Mouse (Mus musculus) heart, adult 2 months (tissue): ENCODE measurements at regions not wholly inside any gene's neighbourhood (a gene's known extent, or its start where the extent isn't known, plus 50 kb on each side); places are given as distances from the start of the nearest gene placed in this dataset.

Source experiments
- DNase-seq, 2 experiments: peaks; one replicate each; pipeline ENCODE4 v3.0.0; 2021
- H3K27ac ChIP-seq: fragments of 200-600 bp; 2 replicates; pipeline ENCODE4 v1.8.1; 2022
- H3K27me3 ChIP-seq: fragments of 200-500 bp; 2 replicates; pipeline ENCODE4 v1.6.1; 2012; ENCODE audit warnings: mild to moderate bottlenecking, low read length, inconsistent platforms, mixed read lengths; ENCODE audit not compliant: control insufficient read depth, insufficient read depth
- H3K36me3 ChIP-seq: fragments of 200-500 bp; 2 replicates; pipeline ENCODE4 v1.6.1; 2012; ENCODE audit warnings: low read length, inconsistent platforms; ENCODE audit not compliant: control insufficient read depth, insufficient read depth
- H3K4me1 ChIP-seq: fragments of 200-500 bp; 2 replicates; pipeline ENCODE4 v1.6.1; 2011; ENCODE audit warnings: low read length; ENCODE audit not compliant: control insufficient read depth, insufficient read depth
- H3K4me3 ChIP-seq: fragments of 200-600 bp; 2 replicates; pipeline ENCODE4 v1.8.1; 2022
- H3K79me2 ChIP-seq: fragments of 200-500 bp; replicated peaks from 2 replicates; pipeline ENCODE4 v1.6.1; 2012; ENCODE audit warnings: mild to moderate bottlenecking, inconsistent platforms, low read length, moderate library complexity, mixed read lengths; ENCODE audit not compliant: control insufficient read depth, insufficient read depth
- H3K9ac ChIP-seq: fragments of 200-500 bp; 2 replicates; pipeline ENCODE4 v1.6.1; 2012; ENCODE audit warnings: low read depth, mild to moderate bottlenecking, control low read depth, inconsistent platforms, low read length, mixed read lengths
- CTCF ChIP-seq: fragments of 200-600 bp; IDR thresholded peaks from 2 replicates; pipeline ENCODE4 v1.8.1; 2022; ENCODE audit warnings: antibody characterized with exemption, mild to moderate bottlenecking, moderate library complexity
- EP300 ChIP-seq: fragments of 200-500 bp; IDR thresholded peaks from 2 replicates; pipeline ENCODE4 v1.6.1; 2011; ENCODE audit warnings: low read depth, low read length, control low read depth; ENCODE audit not compliant: insufficient read depth
- POLR2A ChIP-seq: fragments of 200-500 bp; IDR thresholded peaks from 2 replicates; pipeline ENCODE4 v1.6.1; 2011; ENCODE audit warnings: mild to moderate bottlenecking, low read depth, low read length, control low read depth; ENCODE audit not compliant: insufficient read depth
- WGBS: fragments of 180-500 bp; shearing (Covaris S2); methylation state at CpG from one replicate; pipeline ENCODE4 v1.1.7; 2018; 5-methylcytosine and 5-hydroxymethylcytosine counted together
- intact Hi-C: fragments of 180-260 bp; cut with DNase I; formaldehyde crosslinking; loops from one replicate; pipeline ENCODE4 v1.15.1; 2025

- Histone ChIP-seq H3K4me1 (no peaks in the 10 kb centered on the region), H3K36me3 (no peaks in the 10 kb centered on the region), H3K79me2 (no peaks in the 10 kb centered on the region), H3K9ac (no peak overlapping the region), H3K27me3 (no peaks in the 10 kb centered on the region), H3K27ac (no peak overlapping the region), H3K4me3 (no peak overlapping the region)
- intact Hi-C loops = no loop called here
- TF ChIP-seq CTCF (no peak), POLR2A (no peak), EP300 (no peak)
- DNase-seq = no peak
- 70% methylated on average over 11 of the region's 11 CpGs for WGBS
These were observed 348.2 kb upstream of the Cdh4 start for GRCm38 (mm10) chr2:179093996-179094395.

GRCm38 (mm10) chr2:179095981-179096380 is 346.2 kb upstream of the Cdh4 start:
- TF ChIP-seq POLR2A (no peak), CTCF (no peak), EP300 (no peak)
- Histone ChIP-seq H3K27me3 (no peaks in the 10 kb centered on the region), H3K79me2 (no peaks in the 10 kb centered on the region), H3K36me3 (no peaks in the 10 kb centered on the region), H3K27ac (no peak overlapping the region), H3K9ac (no peak overlapping the region), H3K4me3 (no peak overlapping the region), H3K4me1 (no peaks in the 10 kb centered on the region)
- DNase-seq = no peak
- intact Hi-C loops = no loop called here
- WGBS = 83% methylated on average over 3 of the region's 3 CpGs

- no peaks in the 10 kb centered on the region for H3K27me3 ChIP-seq
- intact Hi-C loops = no loop called here
- H3K36me3 ChIP-seq = no peaks in the 10 kb centered on the region
- H3K4me1 ChIP-seq = no peaks in the 10 kb centered on the region
- WGBS = 61% methylated on average over 4 of the region's 4 CpGs
- DNase-seq = no peak
- H3K27ac ChIP-seq = no peak overlapping the region
- H3K79me2 ChIP-seq = no peaks in the 10 kb centered on the region
- H3K4me3 ChIP-seq = no peak overlapping the region
- TF ChIP-seq EP300 (no peak), POLR2A (no peak), CTCF (no peak)
- no peak overlapping the region for H3K9ac ChIP-seq
These were observed 345.4 kb upstream of the Cdh4 start for GRCm38 (mm10) chr2:179096861-179097260.

- 91% methylated on average over 1 of the region's 1 CpGs for WGBS
- H3K27me3 ChIP-seq = no peaks in the 10 kb centered on the region
- no peaks in the 10 kb centered on the region for H3K4me1 ChIP-seq
- H3K9ac ChIP-seq = no peak overlapping the region
- no peak overlapping the region for H3K27ac ChIP-seq
- no peak for DNase-seq
- no peaks in the 10 kb centered on the region for H3K36me3 ChIP-seq
- no peak overlapping the region for H3K4me3 ChIP-seq
- no peaks in the 10 kb centered on the region for H3K79me2 ChIP-seq
- intact Hi-C loops = no loop called here
- no peak for TF ChIP-seq EP300
- TF ChIP-seq CTCF = no peak
- TF ChIP-seq POLR2A = no peak
These were observed 342.4 kb upstream of the Cdh4 start for GRCm38 (mm10) chr2:179099783-179100182.

GRCm38 (mm10) chr2:179103114-179103513 is 339.1 kb upstream of the Cdh4 start:
- Histone ChIP-seq H3K4me3 (no peak overlapping the region), H3K27ac (no peak overlapping the region), H3K79me2 (no peaks in the 10 kb centered on the region), H3K4me1 (no peaks in the 10 kb centered on the region), H3K27me3 (no peaks in the 10 kb centered on the region), H3K9ac (no peak overlapping the region), H3K36me3 (no peaks in the 10 kb centered on the region)
- WGBS = 53% methylated on average over 1 of the region's 1 CpGs
- TF ChIP-seq EP300 (no peak), CTCF (no peak), POLR2A (no peak)
- intact Hi-C loops = no loop called here
- no peak for DNase-seq

GRCm38 (mm10) chr2:179112951-179113350 is 329.3 kb upstream of the Cdh4 start:
- H3K9ac ChIP-seq = no peak overlapping the region
- H3K79me2 ChIP-seq = no peaks in the 10 kb centered on the region
- H3K4me3 ChIP-seq = no peak overlapping the region
- intact Hi-C loops = no loop called here
- no peaks in the 10 kb centered on the region for H3K4me1 ChIP-seq
- H3K27me3 ChIP-seq = no peaks in the 10 kb centered on the region
- WGBS = 40% methylated on average over 5 of the region's 5 CpGs
- no peaks in the 10 kb centered on the region for H3K36me3 ChIP-seq
- DNase-seq = no peak
- TF ChIP-seq CTCF (no peak), POLR2A (no peak), EP300 (no peak)
- no peak overlapping the region for H3K27ac ChIP-seq

- Histone ChIP-seq H3K9ac (no peak overlapping the region), H3K27me3 (no peaks in the 10 kb centered on the region), H3K36me3 (no peaks in the 10 kb centered on the region), H3K4me1 (no peaks in the 10 kb centered on the region), H3K79me2 (no peaks in the 10 kb centered on the region), H3K27ac (no peak overlapping the region), H3K4me3 (no peak overlapping the region)
- WGBS = 57% methylated on average over 3 of the region's 3 CpGs
- no peak for DNase-seq
- intact Hi-C loops = no loop called here
- TF ChIP-seq EP300 (no peak), CTCF (no peak), POLR2A (no peak)
These were observed 314.2 kb upstream of the Cdh4 start for GRCm38 (mm10) chr2:179128018-179128417.
